Mouse (Mus musculus): Measurements from ENCODE around the gene Arvcf.

GRCm38 (mm10) chr16:18420571-18420970 is 72.6 kb downstream of the Arvcf start:
- TF ChIP-seq POLR2A (IDR thresholded peaks at IDR 0.05; ENCODE audit: borderline replicate concordance, low read depth, low read length) (no peak), CTCF (IDR thresholded peaks at IDR 0.05; ENCODE audit: low read depth, low read length) (no peak)
